Mouse (Mus musculus) liver, embryonic 15.5 days (tissue): ENCODE results near the gene Pax3. TPM values are rescaled to one million over a fixed set of nuclear protein-coding genes. Genes with fewer than 3 reads are reported as not detected.

Source experiments
- ATAC-seq: fragments of 200-750 bp; cut with Nextera tagmentation; 2 replicates; pipeline ENCODE4 v1.8.0; 2017; ENCODE audit warnings: moderate number of reproducible peaks, mild to moderate bottlenecking, moderate library complexity; ENCODE audit not compliant: insufficient read depth
- H3K27ac ChIP-seq: fragments of 300-500 bp; sonication (generic); replicated peaks from 2 replicates; pipeline ENCODE4 v1.5.1; 2015; ENCODE audit warnings: mild to moderate bottlenecking, inconsistent platforms
- H3K27me3 ChIP-seq: fragments of 300-500 bp; sonication (generic); 2 replicates; pipeline ENCODE4 v1.6.1; 2015; ENCODE audit warnings: mild to moderate bottlenecking, inconsistent platforms
- H3K36me3 ChIP-seq: fragments of 300-500 bp; sonication (generic); replicated peaks from 2 replicates; pipeline ENCODE4 v1.6.1; 2015; ENCODE audit warnings: moderate library complexity, mild to moderate bottlenecking, inconsistent platforms
- H3K4me1 ChIP-seq: fragments of 300-500 bp; sonication (generic); replicated peaks from 2 replicates; pipeline ENCODE4 v1.6.1; 2015; ENCODE audit warnings: inconsistent platforms
- H3K4me2 ChIP-seq: fragments of 300-500 bp; sonication (generic); 2 replicates; pipeline ENCODE4 v1.6.1; 2015; ENCODE audit warnings: moderate library complexity, mild to moderate bottlenecking, inconsistent platforms
- H3K4me3 ChIP-seq: fragments of 300-500 bp; sonication (generic); replicated peaks from 2 replicates; pipeline ENCODE4 v1.5.1; 2015; ENCODE audit warnings: mild to moderate bottlenecking, inconsistent platforms
- H3K9ac ChIP-seq: fragments of 300-500 bp; sonication (generic); 2 replicates; pipeline ENCODE4 v1.6.1; 2015; ENCODE audit warnings: moderate library complexity, mild to moderate bottlenecking, inconsistent platforms
- H3K9me3 ChIP-seq: fragments of 300-500 bp; sonication (generic); replicated peaks from 2 replicates; pipeline ENCODE4 v1.6.1; 2016; ENCODE audit warnings: inconsistent platforms
- WGBS: fragments of 180-500 bp; shearing (Covaris S2); methylation state at CpG from one replicate; pipeline ENCODE4 v1.1.7; 2015; ENCODE audit warnings: mixed read lengths; ENCODE audit not compliant: insufficient replicate concordance; 5-methylcytosine and 5-hydroxymethylcytosine counted together
- polyA plus RNA-seq: library from polyadenylated mRNA; unstranded; fragments of >200 nt; fragmentation: Nextera tagmentation; extraction: Ambion mirVana; gene quantifications from 2 replicates; pipeline ENCODE4 v1.2.1, GENCODE M21; 2015

Gene Pax3
- polyA plus RNA-seq, 1 experiment from 2014 or later, result 0.02 TPM

- Histone ChIP-seq H3K27ac (no peak overlapping the region), H3K4me3 (no peak overlapping the region), H3K4me1 (no peaks in the 10 kb centered on the region), H3K4me2 (no peak overlapping the region), H3K9ac (no peak overlapping the region), H3K27me3 (peaks cover 21% of the 10 kb centered on the region), H3K9me3 (no peaks in the 10 kb centered on the region), H3K36me3 (no peaks in the 10 kb centered on the region)
- WGBS, result 40% methylated on average over 3 of the region's 3 CpGs
- no peak for ATAC-seq
Observed at GRCm38 (mm10) chr1:78168796-78169195, 28.1 kb downstream of the Pax3 start.

- Histone ChIP-seq H3K4me1 (no peaks in the 10 kb centered on the region), H3K9ac (no peak overlapping the region), H3K27ac (no peak overlapping the region), H3K9me3 (no peaks in the 10 kb centered on the region), H3K27me3 (peaks cover 21% of the 10 kb centered on the region), H3K36me3 (no peaks in the 10 kb centered on the region), H3K4me3 (no peak overlapping the region), H3K4me2 (no peak overlapping the region)
- ATAC-seq, result no peak
- WGBS, result 52% methylated on average over 18 of the region's 18 CpGs
Observed at GRCm38 (mm10) chr1:78167577-78168286, 29.2 kb downstream of the Pax3 start.

- H3K4me1 ChIP-seq, result no peaks in the 10 kb centered on the region
- no peak overlapping the region for H3K4me3 ChIP-seq
- H3K27me3 ChIP-seq, result peaks cover 5% of the 10 kb centered on the region
- no peak overlapping the region for H3K27ac ChIP-seq
- no peaks in the 10 kb centered on the region for H3K36me3 ChIP-seq
- ATAC-seq, result no peak
- H3K4me2 ChIP-seq, result no peak overlapping the region
- no peaks in the 10 kb centered on the region for H3K9me3 ChIP-seq
- 39% methylated on average over 5 of the region's 5 CpGs for WGBS
- H3K9ac ChIP-seq, result no peak overlapping the region
Observed at GRCm38 (mm10) chr1:78161745-78162144, 35.2 kb downstream of the Pax3 start.

- no peak overlapping the region for H3K4me2 ChIP-seq
- H3K27me3 ChIP-seq, result peaks cover 5% of the 10 kb centered on the region
- no peaks in the 10 kb centered on the region for H3K9me3 ChIP-seq
- no peaks in the 10 kb centered on the region for H3K36me3 ChIP-seq
- no peak overlapping the region for H3K9ac ChIP-seq
- no peak overlapping the region for H3K27ac ChIP-seq
- 39% methylated on average over 6 of the region's 6 CpGs for WGBS
- H3K4me3 ChIP-seq, result no peak overlapping the region
- ATAC-seq, result no peak
- H3K4me1 ChIP-seq, result no peaks in the 10 kb centered on the region
Observed at GRCm38 (mm10) chr1:78157930-78158329, 39.0 kb downstream of the Pax3 start.

GRCm38 (mm10) chr1:78155796-78156195 lies 41.1 kb downstream of the Pax3 start:
- Histone ChIP-seq H3K27ac (no peak overlapping the region), H3K4me3 (no peak overlapping the region), H3K27me3 (peaks cover 5% of the 10 kb centered on the region), H3K9me3 (no peaks in the 10 kb centered on the region), H3K36me3 (no peaks in the 10 kb centered on the region), H3K4me1 (no peaks in the 10 kb centered on the region), H3K4me2 (no peak overlapping the region), H3K9ac (no peak overlapping the region)
- no peak for ATAC-seq
- 67% methylated on average over 4 of the region's 4 CpGs for WGBS

GRCm38 (mm10) chr1:78148011-78148623 lies 48.8 kb downstream of the Pax3 start:
- H3K9me3 ChIP-seq, result no peaks in the 10 kb centered on the region
- 31% methylated on average over 2 of the region's 2 CpGs for WGBS
- H3K9ac ChIP-seq, result no peak overlapping the region
- H3K4me1 ChIP-seq, result no peaks in the 10 kb centered on the region
- H3K4me3 ChIP-seq, result no peak overlapping the region
- H3K27ac ChIP-seq, result no peak overlapping the region
- peaks cover 25% of the 10 kb centered on the region for H3K27me3 ChIP-seq
- H3K36me3 ChIP-seq, result no peaks in the 10 kb centered on the region
- no peak for ATAC-seq
- no peak overlapping the region for H3K4me2 ChIP-seq

- Histone ChIP-seq H3K4me3 (no peak overlapping the region), H3K27ac (no peak overlapping the region), H3K9ac (no peak overlapping the region), H3K36me3 (no peaks in the 10 kb centered on the region), H3K4me1 (no peaks in the 10 kb centered on the region), H3K9me3 (no peaks in the 10 kb centered on the region), H3K27me3 (peaks cover 65% of the 10 kb centered on the region), H3K4me2 (no peak overlapping the region)
- ATAC-seq, result no peak
- 42% methylated on average over 6 of the region's 6 CpGs for WGBS
Observed at GRCm38 (mm10) chr1:78143403-78143802, 53.5 kb downstream of the Pax3 start.

GRCm38 (mm10) chr1:78142912-78143311 lies 54.0 kb downstream of the Pax3 start:
- Histone ChIP-seq H3K9me3 (no peaks in the 10 kb centered on the region), H3K36me3 (no peaks in the 10 kb centered on the region), H3K27ac (no peak overlapping the region), H3K4me1 (no peaks in the 10 kb centered on the region), H3K27me3 (peaks cover 65% of the 10 kb centered on the region), H3K4me2 (no peak overlapping the region), H3K4me3 (no peak overlapping the region), H3K9ac (no peak overlapping the region)
- 45% methylated on average over 6 of the region's 6 CpGs for WGBS
- no peak for ATAC-seq

- Histone ChIP-seq H3K4me2 (no peak overlapping the region), H3K36me3 (no peaks in the 10 kb centered on the region), H3K9me3 (no peaks in the 10 kb centered on the region), H3K4me1 (no peaks in the 10 kb centered on the region), H3K9ac (no peak overlapping the region), H3K27me3 (peaks cover 72% of the 10 kb centered on the region), H3K27ac (no peak overlapping the region), H3K4me3 (no peak overlapping the region)
- 17% methylated on average over 9 of the region's 9 CpGs for WGBS
- ATAC-seq, result no peak
Observed at GRCm38 (mm10) chr1:78141741-78142501, 55.0 kb downstream of the Pax3 start.

GRCm38 (mm10) chr1:78141314-78141713 lies 55.6 kb downstream of the Pax3 start:
- H3K27me3 ChIP-seq, result peaks cover 69% of the 10 kb centered on the region
- WGBS, result 11% methylated on average over 7 of the region's 7 CpGs

GRCm38 (mm10) chr1:78140505-78141303 lies 56.2 kb downstream of the Pax3 start:
- 2% methylated on average over 14 of the region's 14 CpGs for WGBS

More at GRCm38 (mm10) chr1:78141314-78141713, 55.6 kb downstream of the Pax3 start:
- Histone ChIP-seq H3K4me2 (no peak overlapping the region), H3K9me3 (no peaks in the 10 kb centered on the region), H3K4me3 (no peak overlapping the region), H3K27ac (no peak overlapping the region), H3K36me3 (no peaks in the 10 kb centered on the region), H3K4me1 (no peaks in the 10 kb centered on the region), H3K9ac (no peak overlapping the region)
- no peak for ATAC-seq

More at GRCm38 (mm10) chr1:78140505-78141303, 56.2 kb downstream of the Pax3 start:
- no peak overlapping the region for H3K9ac ChIP-seq
- peaks cover 69% of the 10 kb centered on the region for H3K27me3 ChIP-seq
- H3K4me3 ChIP-seq, result no peak overlapping the region
- ATAC-seq, result peak; percentile 40; the same call in 1 of the 2 replicates
- no peak overlapping the region for H3K27ac ChIP-seq
- H3K9me3 ChIP-seq, result no peaks in the 10 kb centered on the region
- H3K36me3 ChIP-seq, result no peaks in the 10 kb centered on the region
- H3K4me2 ChIP-seq, result no peak overlapping the region
- no peaks in the 10 kb centered on the region for H3K4me1 ChIP-seq
